Mouse (Mus musculus) frontal cortex, postnatal 25 days (tissue): ENCODE measurements at regions not wholly inside any gene's neighbourhood (a gene's known extent, or its start where the extent isn't known, plus 50 kb on each side); places are given as distances from the start of the nearest gene placed in this dataset.

Source experiments
- DNase-seq, 2 experiments: peaks; one replicate each; pipeline ENCODE4 v3.0.0; 2022; ENCODE audit warnings: low spot score in 2 of 2

GRCm38 (mm10) chr12:31173512-31173911, 67.1 kb upstream of the Gm6993 start:
- DNase-seq: no peak

GRCm38 (mm10) chr12:31179536-31179935, 61.0 kb upstream of the Gm6993 start:
- DNase-seq: no peak

- no peak for DNase-seq
Observed at GRCm38 (mm10) chr12:31183632-31184031, 56.9 kb upstream of the Gm6993 start.

GRCm38 (mm10) chr12:31184217-31184975, 56.2 kb upstream of the Gm6993 start:
- DNase-seq: no peak

DNA sequence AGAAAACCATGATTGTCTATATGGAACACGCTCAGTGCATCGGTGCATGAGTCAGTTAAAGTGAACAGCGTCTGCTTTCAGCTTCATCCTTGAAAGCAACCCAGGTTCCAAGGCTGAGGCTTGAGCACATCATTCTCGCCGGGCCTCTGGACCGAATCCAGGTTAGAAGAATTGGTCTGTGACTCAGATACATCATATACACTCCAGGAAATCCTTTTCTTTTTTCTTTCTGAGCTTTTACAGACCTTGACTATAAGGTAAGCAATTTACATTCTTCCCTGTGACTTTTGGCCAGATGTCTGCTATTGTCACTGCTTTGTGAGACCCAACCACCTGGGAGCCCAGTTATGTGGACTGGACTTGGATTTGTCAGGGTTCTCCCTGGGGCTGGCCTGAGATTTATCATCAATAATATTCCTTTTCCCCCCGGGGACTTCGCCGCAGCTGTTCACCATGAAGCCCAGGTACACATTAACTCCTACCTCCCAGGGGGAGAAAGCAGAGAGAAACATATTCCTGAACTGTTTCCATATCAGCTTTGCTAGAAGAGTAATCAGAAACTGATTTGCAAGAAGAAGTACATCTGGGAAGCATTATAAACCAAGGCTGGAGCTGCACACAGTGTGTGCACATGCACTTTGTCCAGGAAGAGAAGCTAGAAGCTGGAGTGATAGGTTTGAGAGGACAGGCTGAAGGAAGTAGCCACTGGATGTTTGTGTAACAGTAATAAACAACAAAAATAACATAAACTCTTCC, 55.2 kb upstream of the Gm6993 start:
- DNase-seq: no peak

GRCm38 (mm10) chr12:31185933-31186845, 54.4 kb upstream of the Gm6993 start:
- no peak for DNase-seq

DNA sequence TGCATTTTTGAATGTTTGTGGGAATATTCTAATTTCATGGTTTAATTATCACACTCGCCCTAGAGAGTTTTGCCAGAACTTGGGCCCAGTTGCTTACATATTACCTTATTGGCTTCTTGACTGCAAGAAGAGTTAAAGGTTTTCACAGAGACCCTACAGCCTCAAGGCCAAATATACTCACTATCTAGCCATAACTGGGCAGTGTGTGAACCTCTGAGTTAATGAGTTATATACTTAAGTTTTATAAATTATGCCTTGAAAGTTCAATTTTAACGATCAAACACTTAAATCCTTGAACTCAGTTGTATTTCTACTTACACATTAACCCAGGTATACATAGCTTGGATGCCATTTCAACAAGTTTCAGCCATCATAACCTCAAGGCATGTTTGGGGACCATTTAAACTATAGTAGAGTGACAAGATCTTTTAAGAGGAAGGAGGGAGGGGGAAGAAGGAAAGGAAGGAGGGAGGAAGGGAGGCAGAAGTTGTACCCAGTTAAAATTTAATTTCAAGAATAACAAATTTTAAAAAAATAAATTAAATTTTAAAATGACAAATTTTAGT, 52.5 kb upstream of the Gm6993 start:
- DNase-seq: no peak

- no peak for DNase-seq
Observed at GRCm38 (mm10) chr12:31190265-31190664, 50.3 kb upstream of the Gm6993 start.
